Mouse (Mus musculus): ENCODE measurements at regions not wholly inside any gene's neighbourhood (a gene's known extent, or its start where the extent isn't known, plus 50 kb on each side); places are given as distances from the start of the nearest gene placed in this dataset.

DNA sequence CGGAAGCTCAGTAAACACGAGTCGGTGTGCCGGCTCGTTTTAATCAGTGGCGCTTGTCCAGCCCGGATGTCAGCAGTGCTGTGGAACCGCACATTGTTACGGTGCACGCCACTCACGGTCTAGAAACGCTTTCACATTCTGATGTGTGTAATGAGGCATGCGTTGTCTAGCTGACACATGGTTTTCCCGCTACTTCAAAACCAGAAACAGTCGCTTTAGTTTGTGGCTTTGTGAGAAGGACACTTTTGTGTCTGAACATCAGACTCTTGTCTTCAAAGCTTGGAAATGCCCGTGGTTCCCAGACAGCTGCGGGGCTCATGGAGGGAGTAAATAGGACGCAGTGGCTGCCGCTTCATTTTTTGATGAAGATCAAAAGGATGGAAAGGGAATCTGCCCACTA is 77.0 kb upstream of the Lgr5 start:
- ATAC-seq (ENCODE audit: low TSS enrichment), result peak; percentile 59; the same call in 1 of the 2 replicates

DNA sequence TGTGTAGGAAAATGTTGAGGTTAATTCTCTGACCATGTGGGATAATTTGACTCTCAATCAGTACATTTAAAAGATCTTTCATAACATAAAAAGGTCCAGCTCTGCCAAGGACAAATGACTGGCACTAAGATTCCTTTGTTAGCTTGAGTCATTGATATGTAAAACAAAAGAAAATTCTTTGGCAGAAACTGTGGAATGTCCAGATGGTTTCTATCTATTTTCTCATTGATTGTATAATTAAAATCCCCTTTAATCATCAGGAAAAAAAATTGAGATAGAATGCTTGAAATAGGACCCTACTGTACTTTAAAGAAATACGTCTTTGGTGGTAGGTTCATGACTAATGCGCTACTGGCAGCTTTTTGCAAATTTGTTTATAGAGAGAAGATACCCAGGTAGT is 89.1 kb upstream of the Lgr5 start:
- no peak for ATAC-seq (ENCODE audit: low TSS enrichment)

DNA sequence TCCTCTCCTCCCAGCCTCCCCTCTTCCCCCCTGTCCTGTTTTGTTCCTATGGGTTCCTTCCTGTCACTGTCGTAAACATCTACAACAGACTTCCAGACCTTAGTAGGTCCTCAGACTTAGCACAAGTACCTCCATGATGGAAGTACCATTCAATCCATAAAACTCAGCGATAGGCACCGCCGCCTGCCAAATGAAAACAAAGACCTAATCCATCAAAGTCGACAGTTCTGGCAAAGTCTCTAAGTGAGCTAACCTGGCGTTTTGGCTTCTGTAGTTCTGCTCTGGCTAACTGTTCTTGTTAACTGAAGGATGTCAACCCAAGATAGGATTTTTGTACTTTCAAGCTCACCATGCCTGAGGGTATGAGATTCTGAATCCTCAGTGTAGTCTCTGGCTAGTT is 93.5 kb upstream of the Lgr5 start:
- no peak for ATAC-seq (ENCODE audit: low TSS enrichment)

DNA sequence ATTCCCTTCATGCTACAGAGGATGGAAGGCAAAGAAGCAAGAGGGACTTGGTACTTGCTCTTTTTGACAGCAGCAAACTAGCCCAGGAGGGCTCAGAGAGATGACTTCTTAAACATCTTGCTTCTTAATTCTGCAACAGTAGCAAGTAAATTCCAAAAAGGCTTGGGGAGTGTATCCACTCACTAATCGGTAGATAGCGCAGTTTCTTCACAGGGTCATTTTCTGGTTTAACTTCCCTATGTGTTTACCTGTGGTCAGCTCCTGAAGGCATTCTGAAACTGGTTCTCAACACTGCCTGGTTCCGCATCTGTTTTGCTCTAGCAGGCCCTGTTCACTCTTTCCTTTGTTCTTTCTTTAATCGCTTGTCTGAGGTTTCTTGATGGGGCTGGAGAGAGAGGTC is 104.4 kb upstream of the Lgr5 start:
- ATAC-seq (ENCODE audit: low TSS enrichment), result no peak

DNA sequence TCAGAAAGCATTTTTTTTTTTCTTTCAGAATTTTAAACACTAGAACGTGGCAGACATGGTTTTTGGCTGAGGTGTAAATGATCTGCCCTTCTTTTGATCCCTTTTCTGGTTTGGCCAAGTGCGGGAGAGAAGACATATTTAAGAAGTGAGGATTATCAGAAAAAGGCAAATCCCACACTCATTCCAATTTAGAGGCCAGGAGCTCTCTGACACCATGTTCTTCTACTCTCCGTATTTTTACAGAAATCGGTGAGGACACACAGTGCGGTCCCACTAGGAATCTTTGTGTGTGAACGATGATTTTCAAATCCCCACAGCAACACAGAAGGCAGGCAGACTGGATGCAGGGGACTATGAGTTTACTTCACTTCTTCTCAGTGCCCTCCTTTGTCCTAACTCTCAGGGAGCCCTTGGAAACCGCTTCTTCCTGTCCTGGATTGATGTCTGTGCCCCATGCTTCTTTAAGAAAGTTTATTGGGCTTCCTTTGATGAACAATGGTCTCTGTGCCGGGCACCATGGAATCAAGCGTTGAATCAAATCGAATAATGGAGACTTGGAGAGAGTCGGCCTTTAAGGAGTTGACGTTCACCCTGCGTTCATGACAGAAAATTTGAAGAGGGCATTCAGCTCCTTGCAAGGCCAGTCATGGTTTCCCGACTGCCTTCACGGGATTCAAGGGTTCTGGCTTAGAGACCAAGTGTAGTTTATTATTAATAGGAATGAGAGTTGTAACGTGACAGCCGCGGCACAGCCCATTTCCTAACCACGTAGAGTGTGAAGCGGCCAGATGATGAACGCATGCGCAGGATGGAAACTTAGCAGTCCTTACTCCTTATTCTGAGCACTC is 106.6 kb upstream of the Lgr5 start:
- ATAC-seq (ENCODE audit: low TSS enrichment), result no peak

DNA sequence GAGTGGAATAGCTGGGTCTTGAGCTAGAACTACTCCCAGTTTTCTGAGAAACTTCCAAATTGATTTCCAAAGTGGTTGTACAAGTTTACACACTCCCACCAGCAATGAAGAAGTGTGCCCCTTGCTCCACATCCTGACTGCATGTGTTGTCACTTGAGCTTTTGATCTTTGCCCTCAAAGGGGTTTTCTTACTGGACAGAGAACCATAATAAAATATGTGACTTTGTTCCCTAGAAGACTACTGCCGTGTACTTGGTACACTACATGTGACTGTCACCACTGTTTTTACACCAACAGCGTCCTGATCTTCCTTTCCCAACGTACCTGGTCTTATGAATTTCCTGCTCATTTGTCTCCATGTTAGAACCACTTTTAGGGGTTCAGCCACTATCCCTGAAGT is 114.3 kb upstream of the Tspan8 start:
- ATAC-seq (ENCODE audit: low TSS enrichment), result no peak

DNA sequence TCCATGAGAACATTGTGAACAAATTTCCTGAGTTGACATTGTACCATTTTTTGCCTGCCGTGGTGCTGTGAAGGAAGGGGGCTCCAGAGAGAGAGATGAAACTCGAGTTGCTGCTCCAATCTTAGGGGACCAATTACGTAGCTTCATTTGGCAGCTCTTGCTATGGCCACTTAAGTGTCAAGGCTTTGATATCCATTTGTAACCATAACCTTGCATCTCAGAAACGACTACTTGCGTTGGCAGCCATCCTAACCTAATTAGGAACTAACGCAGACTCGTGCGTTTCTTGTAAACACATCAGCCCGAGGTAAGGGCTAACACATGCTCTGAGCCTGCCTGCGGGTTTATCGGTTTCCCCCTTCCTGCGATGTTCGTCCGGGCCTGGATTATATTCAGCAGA is 108.0 kb upstream of the Tspan8 start:
- no peak for ATAC-seq (ENCODE audit: low TSS enrichment)

DNA sequence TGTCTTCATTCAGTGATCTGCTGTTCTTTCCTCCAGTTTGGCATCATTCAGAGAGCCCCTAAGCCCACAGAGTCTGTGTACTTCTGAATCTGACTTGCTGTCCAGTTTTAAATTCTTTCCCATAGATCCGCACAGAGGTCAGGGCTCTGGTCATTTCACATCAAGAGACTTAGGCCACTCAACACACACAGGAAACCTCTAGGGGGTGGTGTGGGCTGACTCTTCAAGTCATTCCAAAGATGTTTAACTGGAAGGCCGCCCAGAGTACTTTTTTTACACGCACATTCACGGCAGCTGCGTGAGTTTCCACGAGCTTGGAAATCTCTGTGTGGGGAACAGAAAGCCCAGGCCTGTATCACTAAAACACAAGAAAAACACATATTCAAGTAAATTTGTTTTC is 102.7 kb upstream of the Tspan8 start:
- no peak for ATAC-seq (ENCODE audit: low TSS enrichment)

DNA sequence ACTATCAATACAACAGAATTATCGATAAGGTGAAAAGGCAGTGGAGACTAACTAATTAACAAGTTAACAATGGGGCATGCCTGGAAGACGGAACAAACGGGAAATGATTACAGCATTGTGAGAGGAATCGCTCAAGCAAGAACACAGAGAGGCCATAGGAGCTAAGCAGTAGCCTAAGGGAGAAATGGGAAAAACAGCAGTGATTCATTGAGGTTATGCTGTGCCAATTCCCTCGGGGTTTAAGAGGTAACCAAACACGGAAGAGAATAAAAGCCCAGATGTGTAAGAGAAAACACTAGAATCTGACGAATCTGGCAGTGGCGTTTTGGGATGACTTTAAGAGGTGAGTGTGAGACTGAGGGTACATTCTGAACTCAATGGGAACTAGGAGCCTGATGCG is 100.5 kb upstream of the Tspan8 start:
- no peak for ATAC-seq (ENCODE audit: low TSS enrichment)

DNA sequence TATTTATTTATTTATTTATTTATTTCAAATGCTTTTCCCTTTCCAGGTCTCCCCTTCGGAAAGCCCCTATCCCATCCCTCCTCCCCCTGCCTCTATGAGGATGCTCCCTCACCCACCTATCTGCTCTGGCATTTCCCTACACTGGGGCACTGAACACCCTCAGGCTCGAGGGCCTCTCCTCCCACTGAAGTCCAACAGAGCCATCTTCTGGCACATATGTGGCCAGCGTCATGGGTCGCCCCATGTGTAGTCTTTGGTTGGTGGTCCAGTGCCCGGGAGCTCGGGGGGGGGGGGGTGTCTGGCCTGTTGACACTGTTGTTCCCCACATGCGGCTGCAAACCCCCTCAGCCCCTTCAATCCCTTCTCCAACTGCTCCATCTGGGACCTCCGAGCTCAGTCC is 99.6 kb upstream of the Tspan8 start:
- ATAC-seq (ENCODE audit: low TSS enrichment), result no peak

DNA sequence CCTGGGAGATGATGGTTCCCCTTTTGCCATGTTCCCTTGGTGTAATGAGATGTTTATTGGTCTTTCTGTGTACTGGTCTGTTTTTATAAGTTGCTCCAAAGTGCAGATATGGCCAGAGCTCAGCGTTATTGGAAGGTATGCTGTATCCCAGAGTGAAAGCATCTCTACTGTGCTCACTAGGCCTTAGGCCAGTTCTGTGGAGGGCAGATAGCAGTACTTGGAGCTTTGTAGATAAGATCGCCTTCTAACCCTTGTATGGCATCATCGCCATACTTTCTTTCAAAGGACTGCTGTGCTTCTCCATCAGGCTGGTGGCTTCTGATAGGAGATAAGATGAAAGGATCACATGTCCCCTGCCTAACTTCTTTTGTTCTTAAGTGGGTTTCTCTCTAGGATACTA is 94.0 kb upstream of the Tspan8 start:
- no peak for ATAC-seq (ENCODE audit: low TSS enrichment)

DNA sequence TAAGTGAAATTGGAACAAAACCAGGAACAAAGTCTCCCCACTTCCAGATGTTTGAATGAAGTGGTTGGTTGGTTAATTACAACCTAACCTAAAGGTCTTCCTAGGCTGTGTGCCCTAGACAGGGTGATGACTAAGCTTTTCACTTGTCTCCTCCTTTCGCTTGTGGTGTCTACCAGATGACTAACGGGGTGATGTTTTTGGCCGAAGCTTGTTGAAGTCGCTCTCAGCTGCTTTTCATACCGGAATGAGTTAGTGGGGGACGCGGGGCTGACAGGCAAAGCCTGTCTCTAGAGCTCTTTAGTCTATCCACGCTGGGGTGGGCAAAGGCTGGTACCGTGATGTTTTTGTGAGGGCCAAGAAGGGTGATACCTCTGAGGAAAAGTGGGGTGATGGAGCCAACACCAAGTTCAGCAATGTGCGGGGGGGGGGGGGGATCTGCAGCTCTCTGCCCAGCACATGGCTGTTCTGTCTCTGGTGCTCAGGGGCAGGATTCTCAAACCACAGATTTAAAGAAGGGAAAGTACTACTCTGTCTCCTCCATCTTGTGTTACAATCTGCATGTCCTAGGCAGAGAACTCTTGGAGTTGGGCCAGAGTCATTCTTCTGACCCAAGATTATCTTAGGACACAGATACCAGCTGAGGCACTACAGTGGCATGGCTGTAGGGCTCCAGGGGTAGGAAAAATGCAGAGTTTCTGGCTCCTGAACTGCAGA is 73.8 kb upstream of the Tspan8 start:
- no peak for ATAC-seq (ENCODE audit: low TSS enrichment)

DNA sequence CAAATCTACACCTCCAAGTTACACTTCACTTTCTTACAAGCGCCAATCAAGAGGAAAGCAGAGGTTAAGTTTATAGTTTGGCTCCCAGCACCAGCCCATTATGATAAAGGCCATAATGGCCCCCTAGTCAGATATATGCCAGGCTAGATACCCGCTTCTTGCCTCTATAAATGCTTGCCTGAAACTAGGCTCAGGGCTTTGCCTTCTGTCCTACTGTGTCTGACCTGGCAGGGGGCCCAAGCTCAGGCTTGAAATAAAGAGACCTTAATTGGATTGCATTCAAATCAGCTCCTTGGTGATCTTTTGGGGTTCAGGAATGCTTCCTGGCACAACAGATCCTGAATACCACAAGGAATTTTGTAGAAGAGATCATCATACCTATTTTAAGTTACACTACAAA is 66.8 kb upstream of the Tspan8 start:
- ATAC-seq (ENCODE audit: low TSS enrichment), result no peak

DNA sequence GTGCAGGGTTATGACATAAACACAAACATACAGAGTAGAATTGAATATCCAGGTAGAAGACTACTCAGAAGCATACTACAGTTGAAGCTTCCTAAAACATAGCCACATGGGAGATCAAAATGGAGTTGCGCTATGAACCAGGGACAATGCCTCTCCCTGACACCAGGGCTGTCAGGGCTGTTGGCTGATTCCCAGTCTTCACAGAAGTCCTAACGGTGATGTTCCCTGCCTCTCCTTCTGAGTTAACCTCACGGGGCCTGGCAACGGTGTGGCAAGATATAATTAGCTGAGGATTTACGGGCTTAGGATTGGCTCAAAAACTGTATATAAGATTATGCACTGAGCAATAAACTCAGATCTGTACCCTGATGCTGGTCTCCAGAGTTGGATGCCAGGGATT is 66.4 kb upstream of the Tspan8 start:
- ATAC-seq (ENCODE audit: low TSS enrichment), result no peak

DNA sequence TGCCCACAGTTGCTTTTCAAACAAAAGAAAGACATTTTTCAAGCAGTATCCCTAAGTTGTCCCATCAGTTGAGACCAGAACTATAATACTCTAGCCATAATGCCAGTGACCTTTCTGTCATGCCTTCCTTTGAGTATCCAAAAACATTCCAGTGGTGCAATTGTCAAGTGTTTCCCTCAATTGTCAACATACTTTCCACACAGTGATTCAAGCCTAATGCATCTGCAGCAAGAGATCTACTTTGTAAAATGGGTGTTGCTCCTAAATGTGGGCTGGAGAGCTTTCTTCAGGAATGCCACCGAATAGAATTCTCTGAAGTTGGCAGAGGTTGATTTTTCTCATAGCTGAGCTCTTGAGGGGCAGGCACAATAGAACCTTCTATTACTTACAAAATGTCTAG is 58.0 kb upstream of the Tspan8 start:
- no peak for ATAC-seq (ENCODE audit: low TSS enrichment)
